Mouse (Mus musculus) midbrain, embryonic 16.5 days (tissue): Measurements from ENCODE around the gene Lypd5. TPM values are rescaled to one million over a fixed set of nuclear protein-coding genes. Genes with fewer than 3 reads are reported as not detected.

Source experiments
- ATAC-seq: fragments of 200-750 bp; cut with Nextera tagmentation; 2 replicates; pipeline ENCODE4 v1.8.0; 2017; ENCODE audit warnings: moderate TSS enrichment
- H3K27ac ChIP-seq: fragments of 300-500 bp; sonication (generic); 2 replicates; pipeline ENCODE4 v1.5.1; 2014; ENCODE audit warnings: mild to moderate bottlenecking, low read length, mixed read lengths
- H3K27me3 ChIP-seq: fragments of 300-500 bp; sonication (generic); 2 replicates; pipeline ENCODE4 v1.6.1; 2014; ENCODE audit warnings: low read depth, low read length, mixed read lengths; ENCODE audit not compliant: control insufficient read depth, insufficient read depth
- H3K36me3 ChIP-seq: fragments of 300-500 bp; sonication (generic); 2 replicates; pipeline ENCODE4 v1.6.1; 2014; ENCODE audit warnings: mild to moderate bottlenecking, low read length, moderate library complexity, mixed read lengths; ENCODE audit not compliant: control insufficient read depth, insufficient read depth
- H3K4me1 ChIP-seq: fragments of 300-500 bp; sonication (generic); 2 replicates; pipeline ENCODE4 v1.6.1; 2014; ENCODE audit warnings: mild to moderate bottlenecking, low read length, mixed read lengths; ENCODE audit not compliant: control insufficient read depth, insufficient read depth
- H3K4me2 ChIP-seq: fragments of 300-500 bp; sonication (generic); 2 replicates; pipeline ENCODE4 v1.6.1; 2014; ENCODE audit warnings: mild to moderate bottlenecking, low read length, mixed read lengths
- H3K4me3 ChIP-seq: fragments of 300-500 bp; sonication (generic); 2 replicates; pipeline ENCODE4 v1.5.1; 2014; ENCODE audit warnings: low read depth, mild to moderate bottlenecking, low read length, moderate library complexity, mixed read lengths
- H3K9ac ChIP-seq: fragments of 300-500 bp; sonication (generic); 2 replicates; pipeline ENCODE4 v1.6.1; 2014; ENCODE audit warnings: low read depth, low read length, mixed read lengths
- H3K9me3 ChIP-seq: fragments of 300-500 bp; sonication (generic); replicated peaks from 2 replicates; pipeline ENCODE4 v1.6.1; 2014; ENCODE audit warnings: mild to moderate bottlenecking, low read length, mixed read lengths; ENCODE audit not compliant: control insufficient read depth, poor library complexity, severe bottlenecking
- WGBS: fragments of 180-500 bp; shearing (Covaris S2); extraction: QIAGEN DNeasy Blood & Tissue Kit; methylation state at CpG from one replicate; pipeline ENCODE4 v1.1.7; 2014; 5-methylcytosine and 5-hydroxymethylcytosine counted together
- polyA plus RNA-seq: library from polyadenylated mRNA; unstranded; fragments of >200 nt; fragmentation: Nextera tagmentation; extraction: Ambion mirVana; gene quantifications from 2 replicates; pipeline ENCODE4 v1.2.1, GENCODE M21; 2015

The Lypd5 gene
- polyA plus RNA-seq, 1 experiment from 2014 or later = not detected

GRCm38 (mm10) chr7:24387059-24387556 lies 38.1 kb downstream of the Lypd5 start:
- no peak overlapping the region for H3K4me2 ChIP-seq
- H3K9me3 ChIP-seq = no peaks in the 10 kb centered on the region
- no peak overlapping the region for H3K27ac ChIP-seq
- 83% methylated on average over 10 of the region's 10 CpGs for WGBS
- no peak overlapping the region for H3K9ac ChIP-seq
- H3K36me3 ChIP-seq = no peaks in the 10 kb centered on the region
- no peak for ATAC-seq
- no peaks in the 10 kb centered on the region for H3K27me3 ChIP-seq
- no peak overlapping the region for H3K4me3 ChIP-seq
- H3K4me1 ChIP-seq = no peaks in the 10 kb centered on the region

GRCm38 (mm10) chr7:24389516-24390187 lies 40.7 kb downstream of the Lypd5 start:
- no peaks in the 10 kb centered on the region for H3K36me3 ChIP-seq
- no peaks in the 10 kb centered on the region for H3K9me3 ChIP-seq
- no peak overlapping the region for H3K4me2 ChIP-seq
- H3K4me3 ChIP-seq = no peak overlapping the region
- 70% methylated on average over 13 of the region's 13 CpGs for WGBS
- no peak overlapping the region for H3K9ac ChIP-seq
- H3K4me1 ChIP-seq = no peaks in the 10 kb centered on the region
- ATAC-seq = no peak
- H3K27me3 ChIP-seq = no peaks in the 10 kb centered on the region
- no peak overlapping the region for H3K27ac ChIP-seq

GRCm38 (mm10) chr7:24390512-24390911 lies 41.5 kb downstream of the Lypd5 start:
- Histone ChIP-seq H3K4me3 (no peak overlapping the region), H3K9ac (no peak overlapping the region), H3K27ac (no peak overlapping the region), H3K9me3 (no peaks in the 10 kb centered on the region), H3K4me2 (no peak overlapping the region), H3K4me1 (no peaks in the 10 kb centered on the region), H3K36me3 (no peaks in the 10 kb centered on the region), H3K27me3 (no peaks in the 10 kb centered on the region)
- no peak for ATAC-seq
- WGBS = 68% methylated on average over 7 of the region's 7 CpGs

- Histone ChIP-seq H3K4me2 (no peak overlapping the region), H3K27me3 (no peaks in the 10 kb centered on the region), H3K4me3 (no peak overlapping the region), H3K9me3 (no peaks in the 10 kb centered on the region), H3K9ac (no peak overlapping the region), H3K4me1 (no peaks in the 10 kb centered on the region), H3K36me3 (no peaks in the 10 kb centered on the region), H3K27ac (no peak overlapping the region)
- WGBS = 48% methylated on average over 5 of the region's 5 CpGs
- no peak for ATAC-seq
Observed at GRCm38 (mm10) chr7:24391077-24391476, 42.1 kb downstream of the Lypd5 start.

- no peaks in the 10 kb centered on the region for H3K4me1 ChIP-seq
- H3K4me2 ChIP-seq = no peak overlapping the region
- no peak overlapping the region for H3K27ac ChIP-seq
- H3K27me3 ChIP-seq = no peaks in the 10 kb centered on the region
- H3K36me3 ChIP-seq = no peaks in the 10 kb centered on the region
- ATAC-seq = no peak
- H3K9ac ChIP-seq = no peak overlapping the region
- 69% methylated on average over 2 of the region's 2 CpGs for WGBS
- H3K4me3 ChIP-seq = no peak overlapping the region
- no peaks in the 10 kb centered on the region for H3K9me3 ChIP-seq
Observed at GRCm38 (mm10) chr7:24391687-24392086, 42.7 kb downstream of the Lypd5 start.

- H3K36me3 ChIP-seq = no peaks in the 10 kb centered on the region
- ATAC-seq = no peak
Observed at GRCm38 (mm10) chr7:24394054-24394453, 45.1 kb downstream of the Lypd5 start.

GRCm38 (mm10) chr7:24394475-24395161 lies 45.6 kb downstream of the Lypd5 start:
- 88% methylated on average over 15 of the region's 15 CpGs for whole genome bisulfite sequencing
- H3K36me3 ChIP-seq = no peaks in the 10 kb centered on the region

More at GRCm38 (mm10) chr7:24394054-24394453, 45.1 kb downstream of the Lypd5 start:
- Histone ChIP-seq H3K9me3 (no peaks in the 10 kb centered on the region), H3K27me3 (no peaks in the 10 kb centered on the region), H3K27ac (no peak overlapping the region), H3K4me3 (no peak overlapping the region), H3K4me1 (no peaks in the 10 kb centered on the region), H3K9ac (no peak overlapping the region), H3K4me2 (no peak overlapping the region)
- WGBS = 79% methylated on average over 2 of the region's 3 CpGs

GRCm38 (mm10) chr7:24396832-24397231 lies 47.8 kb downstream of the Lypd5 start:
- H3K36me3 ChIP-seq = no peaks in the 10 kb centered on the region
- no peak overlapping the region for H3K4me2 ChIP-seq
- no peaks in the 10 kb centered on the region for H3K27me3 ChIP-seq
- 81% methylated on average over 11 of the region's 11 CpGs for WGBS
- no peak overlapping the region for H3K27ac ChIP-seq
- ATAC-seq = no peak
- H3K4me3 ChIP-seq = no peak overlapping the region
- peaks cover 11% of the 10 kb centered on the region; the same call in 1 of the 2 replicates for H3K4me1 ChIP-seq
- H3K9me3 ChIP-seq = no peaks in the 10 kb centered on the region
- 0 out of 2 replicates have a peak overlapping the region, but pooled peaks have one; percentile 11 for H3K9ac ChIP-seq

More at GRCm38 (mm10) chr7:24394475-24395161, 45.6 kb downstream of the Lypd5 start:
- Histone ChIP-seq H3K4me3 (no peak overlapping the region), H3K27ac (no peak overlapping the region), H3K4me2 (no peak overlapping the region), H3K27me3 (no peaks in the 10 kb centered on the region), H3K4me1 (no peaks in the 10 kb centered on the region), H3K9ac (no peak overlapping the region), H3K9me3 (no peaks in the 10 kb centered on the region)
- ATAC-seq = no peak

- no peak overlapping the region for H3K9ac ChIP-seq
- whole genome bisulfite sequencing = 95% methylated on average over 8 of the region's 8 CpGs
- H3K9me3 ChIP-seq = no peaks in the 10 kb centered on the region
- peaks cover 11% of the 10 kb centered on the region; the same call in 1 of the 2 replicates for H3K4me1 ChIP-seq
- no peak for ATAC-seq
- no peaks in the 10 kb centered on the region for H3K27me3 ChIP-seq
- no peaks in the 10 kb centered on the region for H3K36me3 ChIP-seq
- H3K27ac ChIP-seq = no peak overlapping the region
- H3K4me3 ChIP-seq = no peak overlapping the region
- no peak overlapping the region for H3K4me2 ChIP-seq
Observed at GRCm38 (mm10) chr7:24398364-24398913, 49.4 kb downstream of the Lypd5 start.
